Mouse (Mus musculus): ENCODE results near the gene Siglecg. TPM values are rescaled to one million over a fixed set of nuclear protein-coding genes. Genes with fewer than 3 reads are reported as not detected.

The Siglecg gene
- 1.4 and 7.7 TPM in 2 replicates for polyA plus RNA-seq (2012; rRNA removed)

DNA sequence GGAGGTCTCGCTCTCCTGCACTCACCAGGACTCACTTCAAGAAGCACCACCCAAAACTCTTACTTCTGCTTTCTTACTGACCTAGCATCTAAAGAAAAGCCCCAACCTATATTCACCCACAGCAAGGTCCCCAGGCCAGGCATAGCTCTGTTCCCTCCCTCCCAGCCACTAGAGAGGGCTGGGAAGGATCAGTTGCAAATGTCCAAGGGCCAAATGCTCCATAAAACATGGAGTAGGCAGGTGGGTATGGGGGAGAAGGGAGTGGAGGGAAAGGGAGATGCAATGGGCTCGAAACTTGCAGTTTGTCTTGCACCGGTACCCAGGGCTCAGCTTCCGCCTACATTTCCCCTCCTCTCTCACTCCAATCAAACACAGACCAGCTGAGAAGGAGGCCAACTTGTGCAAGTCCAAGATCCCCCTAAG lies at the start of gene Siglecg:
Gene Siglecg (plus strand): TSS at position 74 of the 423 bp plus-strand sequence.
- no peak within 1 kb of the TSS for H3K27ac ChIP-seq (ENCODE audit: insufficient read depth, low read depth, low read length)
- TF ChIP-seq CTCF (conservative IDR thresholded peaks at IDR 0.05; ENCODE audit: insufficient read depth, insufficient read length, low read depth, low read length): no peak
- TF ChIP-seq POLR2A (IDR thresholded peaks at IDR 0.05; ENCODE audit: low read depth, low read length): no peak
- WGBS: 19% methylated on average over 4 of the region's 4 CpGs
- no peaks in the 10 kb centered on the region for H3K36me3 ChIP-seq (ENCODE audit: control insufficient read depth, insufficient read depth, low read length)
- H3K27me3 ChIP-seq (replicated peaks; ENCODE audit: control insufficient read depth, insufficient read depth, low read length): no peaks in the 10 kb centered on the region
- H3K4me1 ChIP-seq (ENCODE audit: control insufficient read depth, insufficient read depth, low read length): no peaks in the 10 kb centered on the region
- no peak within 1 kb of the TSS for H3K4me3 ChIP-seq (ENCODE audit: insufficient read depth, low read depth, low read length)
- DNase-seq: no peak

DNA sequence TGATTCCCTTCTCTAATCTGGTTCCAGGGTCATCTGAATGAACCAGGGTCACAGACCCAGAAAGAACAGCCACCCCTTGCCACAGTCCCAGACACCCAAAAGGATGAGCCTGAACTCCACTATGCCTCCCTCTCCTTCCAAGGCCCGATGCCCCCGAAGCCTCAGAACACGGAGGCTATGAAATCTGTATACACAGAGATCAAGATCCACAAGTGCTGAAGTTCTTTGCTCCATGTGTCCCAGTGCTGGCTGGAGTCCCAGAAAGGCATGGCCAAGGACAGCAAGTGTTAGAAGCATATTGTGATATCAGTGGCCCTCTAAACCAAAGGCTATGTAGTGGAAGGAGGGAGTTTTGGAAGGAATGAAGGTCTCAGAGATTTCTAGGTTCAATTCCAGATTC lies 49.4 kb upstream of the Siglecg start:
- Histone ChIP-seq H3K4me1 (ENCODE audit: control insufficient read depth, insufficient read depth, low read length) (peaks cover 3% of the 10 kb centered on the region; the same call in 1 of the 2 replicates), H3K27ac (ENCODE audit: insufficient read depth, low read depth, low read length) (no peak overlapping the region), H3K4me3 (ENCODE audit: insufficient read depth, low read depth, low read length) (no peak overlapping the region), H3K36me3 (ENCODE audit: control insufficient read depth, insufficient read depth, low read length) (no peaks in the 10 kb centered on the region), H3K27me3 (replicated peaks; ENCODE audit: control insufficient read depth, insufficient read depth, low read length) (no peaks in the 10 kb centered on the region; the same call in 1 of the 2 replicates)
- WGBS: 72% methylated on average over 3 of the region's 3 CpGs
- no peak for TF ChIP-seq CTCF (conservative IDR thresholded peaks at IDR 0.05; ENCODE audit: insufficient read depth, insufficient read length, low read depth, low read length)
- no peak for TF ChIP-seq POLR2A (IDR thresholded peaks at IDR 0.05; ENCODE audit: low read depth, low read length)
- DNase-seq: peak; percentile 10

DNA sequence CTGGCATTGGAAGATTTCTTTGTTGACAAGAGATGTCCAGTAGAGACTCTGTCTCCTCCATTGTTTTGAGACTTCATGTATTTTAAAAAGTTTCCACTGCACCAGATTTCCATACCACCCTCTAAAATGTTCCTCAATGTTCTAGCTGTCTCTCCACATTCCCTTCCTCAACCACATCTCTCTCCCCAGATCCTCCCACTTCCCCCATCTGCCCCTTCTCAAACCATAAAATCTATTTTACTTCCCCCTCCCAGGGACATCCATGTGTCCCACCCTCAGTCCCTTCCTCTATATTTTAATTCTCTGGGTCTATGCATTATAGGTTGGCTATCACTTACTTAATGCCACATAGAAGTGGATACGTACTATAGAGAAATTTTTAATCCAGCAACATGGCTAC lies 46.6 kb upstream of the Siglecg start:
- TF ChIP-seq POLR2A (IDR thresholded peaks at IDR 0.05; ENCODE audit: low read depth, low read length): no peak
- TF ChIP-seq CTCF (conservative IDR thresholded peaks at IDR 0.05; ENCODE audit: insufficient read depth, insufficient read length, low read depth, low read length): no peak
- no peak for DNase-seq
- no peak overlapping the region for H3K4me3 ChIP-seq (ENCODE audit: insufficient read depth, low read depth, low read length)
- peaks cover 3% of the 10 kb centered on the region; the same call in 1 of the 2 replicates for H3K4me1 ChIP-seq (ENCODE audit: control insufficient read depth, insufficient read depth, low read length)
- WGBS: 89% methylated on average over 1 of the region's 1 CpGs
- H3K27me3 ChIP-seq (replicated peaks; ENCODE audit: control insufficient read depth, insufficient read depth, low read length): no peaks in the 10 kb centered on the region
- no peak overlapping the region for H3K27ac ChIP-seq (ENCODE audit: insufficient read depth, low read depth, low read length)
- no peaks in the 10 kb centered on the region for H3K36me3 ChIP-seq (ENCODE audit: control insufficient read depth, insufficient read depth, low read length)

DNA sequence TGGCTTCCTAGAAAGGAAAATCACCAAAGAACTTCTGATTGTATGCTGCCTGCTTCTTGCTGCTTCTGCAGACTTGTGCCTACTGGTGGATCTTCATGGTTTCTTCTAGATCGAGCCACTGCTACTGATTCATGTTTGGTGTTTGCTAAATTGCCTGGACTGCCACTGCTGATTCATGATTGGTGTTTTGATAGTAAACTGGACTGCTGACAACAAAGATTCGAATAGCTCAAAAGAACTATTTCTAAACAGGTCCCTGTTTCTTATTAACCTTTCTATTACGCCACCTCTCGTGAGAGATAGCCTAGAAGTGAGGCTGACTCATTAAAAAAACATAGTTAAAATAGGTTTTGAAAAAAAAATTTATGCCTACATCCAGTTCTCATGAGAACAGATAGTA lies 46.0 kb upstream of the Siglecg start:
- H3K27ac ChIP-seq (ENCODE audit: insufficient read depth, low read depth, low read length): no peak overlapping the region
- 41% methylated on average over 4 of the region's 4 CpGs for WGBS
- H3K4me1 ChIP-seq (ENCODE audit: control insufficient read depth, insufficient read depth, low read length): peaks cover 3% of the 10 kb centered on the region; the same call in 1 of the 2 replicates
- no peaks in the 10 kb centered on the region for H3K27me3 ChIP-seq (replicated peaks; ENCODE audit: control insufficient read depth, insufficient read depth, low read length)
- TF ChIP-seq POLR2A (IDR thresholded peaks at IDR 0.05; ENCODE audit: low read depth, low read length) (no peak), CTCF (conservative IDR thresholded peaks at IDR 0.05; ENCODE audit: insufficient read depth, insufficient read length, low read depth, low read length) (no peak)
- no peak overlapping the region for H3K4me3 ChIP-seq (ENCODE audit: insufficient read depth, low read depth, low read length)
- peak; percentile 11 for DNase-seq
- no peaks in the 10 kb centered on the region for H3K36me3 ChIP-seq (ENCODE audit: control insufficient read depth, insufficient read depth, low read length)

DNA sequence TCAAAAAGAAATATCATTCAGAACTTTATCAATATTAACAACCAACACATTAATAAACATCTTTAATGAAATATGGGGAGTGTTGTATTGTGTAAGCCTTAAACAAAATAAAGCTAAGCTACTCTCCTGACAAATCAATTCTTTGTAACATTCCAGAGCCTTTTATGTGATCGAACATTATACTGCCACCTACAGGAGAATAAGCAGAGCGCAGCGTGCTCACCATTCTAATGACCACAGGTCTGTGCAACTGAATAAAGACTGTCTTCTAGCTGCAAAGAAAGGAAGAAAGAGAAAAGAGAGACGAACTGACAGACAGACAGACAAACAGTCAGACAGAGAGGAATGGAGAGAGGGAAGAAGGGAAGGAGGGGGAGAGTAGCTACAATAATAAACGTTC lies 29.8 kb upstream of the Siglecg start:
- peak; percentile 56 for DNase-seq
- no peak overlapping the region for H3K27ac ChIP-seq (ENCODE audit: insufficient read depth, low read depth, low read length)
- no peaks in the 10 kb centered on the region for H3K4me1 ChIP-seq (ENCODE audit: control insufficient read depth, insufficient read depth, low read length)
- H3K27me3 ChIP-seq (replicated peaks; ENCODE audit: control insufficient read depth, insufficient read depth, low read length): no peaks in the 10 kb centered on the region
- H3K4me3 ChIP-seq (ENCODE audit: insufficient read depth, low read depth, low read length): no peak overlapping the region
- H3K36me3 ChIP-seq (ENCODE audit: control insufficient read depth, insufficient read depth, low read length): no peaks in the 10 kb centered on the region
- TF ChIP-seq POLR2A (IDR thresholded peaks at IDR 0.05; ENCODE audit: low read depth, low read length) (no peak), CTCF (conservative IDR thresholded peaks at IDR 0.05; ENCODE audit: insufficient read depth, insufficient read length, low read depth, low read length) (peak; percentile 37)
- 13% methylated on average over 5 of the region's 5 CpGs for WGBS

DNA sequence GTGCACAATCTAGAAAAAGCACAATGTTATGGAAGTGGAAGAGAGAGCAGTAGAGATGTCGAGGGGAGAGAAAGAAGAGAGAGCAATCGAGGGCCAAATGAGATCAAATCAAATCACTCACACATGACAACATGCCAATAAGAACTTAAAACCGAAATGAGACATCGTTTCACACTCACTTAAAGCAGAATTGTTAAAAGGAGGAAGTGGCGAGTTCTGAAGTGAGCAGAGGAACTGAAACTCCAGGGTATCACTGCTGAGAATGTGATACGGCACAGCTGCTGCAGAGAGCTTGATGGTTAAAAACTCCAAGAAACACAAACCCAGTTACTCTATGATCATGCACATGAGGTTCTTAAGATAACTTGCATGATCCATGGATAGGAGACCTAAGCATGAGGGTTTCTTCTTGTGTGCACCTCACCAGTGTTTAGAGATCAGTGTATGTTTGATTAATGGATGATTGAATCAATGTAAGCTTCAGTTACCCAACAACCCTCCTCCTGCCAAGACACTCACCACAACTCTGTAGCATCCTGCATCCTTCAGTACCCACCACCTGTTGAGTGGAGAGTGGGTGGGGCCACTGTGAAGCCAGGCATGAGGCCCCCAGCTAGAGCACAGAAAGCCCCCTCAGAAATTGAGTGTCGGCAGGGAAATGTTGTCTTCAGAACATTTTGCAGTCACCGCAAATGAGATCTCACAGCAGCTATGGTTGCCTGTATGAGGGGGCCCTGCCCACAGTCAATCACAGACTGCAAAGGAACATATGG lies 15.5 kb upstream of the Siglecg start:
- H3K4me1 ChIP-seq (ENCODE audit: control insufficient read depth, insufficient read depth, low read length): no peaks in the 10 kb centered on the region
- no peak for DNase-seq
- 67% methylated on average over 8 of the region's 8 CpGs for WGBS
- no peaks in the 10 kb centered on the region for H3K36me3 ChIP-seq (ENCODE audit: control insufficient read depth, insufficient read depth, low read length)
- no peak overlapping the region for H3K4me3 ChIP-seq (ENCODE audit: insufficient read depth, low read depth, low read length)
- no peak overlapping the region for H3K27ac ChIP-seq (ENCODE audit: insufficient read depth, low read depth, low read length)
- TF ChIP-seq POLR2A (IDR thresholded peaks at IDR 0.05; ENCODE audit: low read depth, low read length) (no peak), CTCF (conservative IDR thresholded peaks at IDR 0.05; ENCODE audit: insufficient read depth, insufficient read length, low read depth, low read length) (no peak)
- H3K27me3 ChIP-seq (replicated peaks; ENCODE audit: control insufficient read depth, insufficient read depth, low read length): no peaks in the 10 kb centered on the region

DNA sequence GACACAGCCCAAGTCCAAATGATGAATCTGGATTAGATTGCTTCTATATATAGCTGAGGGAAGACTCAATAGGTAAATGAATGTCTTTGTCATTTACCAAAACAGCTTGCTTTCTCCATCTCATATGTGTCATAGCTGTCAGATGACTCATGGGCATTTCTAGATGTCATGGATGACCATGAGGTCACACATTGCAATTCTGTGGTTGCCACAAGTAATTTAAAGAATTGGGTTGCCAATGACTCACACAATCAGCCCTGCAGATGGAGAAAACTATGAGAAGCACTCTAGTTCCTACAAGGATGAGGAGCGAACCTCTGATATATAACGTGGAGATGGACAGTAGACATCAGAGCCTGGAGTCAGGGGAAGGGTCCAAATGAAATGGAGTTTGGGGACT lies 8.5 kb upstream of the Siglecg start:
- H3K27me3 ChIP-seq (replicated peaks; ENCODE audit: control insufficient read depth, insufficient read depth, low read length): no peaks in the 10 kb centered on the region
- no peak overlapping the region for H3K4me3 ChIP-seq (ENCODE audit: insufficient read depth, low read depth, low read length)
- H3K27ac ChIP-seq (ENCODE audit: insufficient read depth, low read depth, low read length): no peak overlapping the region
- no peak for DNase-seq
- no peaks in the 10 kb centered on the region for H3K4me1 ChIP-seq (ENCODE audit: control insufficient read depth, insufficient read depth, low read length)
- no peaks in the 10 kb centered on the region for H3K36me3 ChIP-seq (ENCODE audit: control insufficient read depth, insufficient read depth, low read length)
- TF ChIP-seq POLR2A (IDR thresholded peaks at IDR 0.05; ENCODE audit: low read depth, low read length): no peak
- TF ChIP-seq CTCF (conservative IDR thresholded peaks at IDR 0.05; ENCODE audit: insufficient read depth, insufficient read length, low read depth, low read length): no peak
- WGBS: 86% methylated on average over 2 of the region's 2 CpGs
